In genomic region chr16:88174083-88174721, GRCm38 (mm10) we compare ENCODE assay signal across 11 mouse cellular contexts.
A peak's percentile ranks its signal among the peaks of the same experiment; 100 is the strongest.
DNase-seq lines count a peak whose midpoint lies in the region; ATAC-seq and TF ChIP-seq lines count a peak whose summit lies in the region.
"Had no signal": no experiment of that assay in that cellular context is flagged by ENCODE, and none has a peak within 500 bp of the region (broad histone marks: within the 10 kb centered on the region; RNA-seq: fewer than 3 reads in every experiment).

No protein-coding gene starts in this region.

- H3K9ac ChIP-seq in midbrain, embryonic 13.5 days (replicated peaks), result no peak overlapping the region
- H3K9ac ChIP-seq in midbrain, embryonic 11.5 days (ENCODE audit: low read length), result no peak overlapping the region
- no peak overlapping the region; the same call in 1 of the 2 replicates for H3K9ac ChIP-seq in forebrain, postnatal 0 days
- H3K9ac ChIP-seq in liver, embryonic 12.5 days, result no peak overlapping the region
- H3K9ac ChIP-seq: embryonic facial prominence, embryonic 13.5 days had no signal

- H3K4me3 ChIP-seq in midbrain, embryonic 13.5 days (replicated peaks), result no peak overlapping the region
- H3K4me3 ChIP-seq in midbrain, embryonic 11.5 days (ENCODE audit: low read depth, low read length), result no peak overlapping the region
- H3K4me3 ChIP-seq in forebrain, postnatal 0 days (ENCODE audit: low read depth, low read length), result no peak overlapping the region
- no peak overlapping the region for H3K4me3 ChIP-seq in liver, embryonic 12.5 days
- H3K4me3 ChIP-seq: embryonic facial prominence, embryonic 13.5 days; megakaryocyte, embryonic 14.5 days had no signal

- 0 out of 2 replicates have a peak, but pooled peaks have one; percentile 54 for ATAC-seq in midbrain, embryonic 13.5 days
- no peak for ATAC-seq in midbrain, embryonic 11.5 days (ENCODE audit: low FRiP score)
- ATAC-seq in forebrain, postnatal 0 days, result peak; percentile 85
- ATAC-seq in liver, embryonic 12.5 days, result no peak

- peaks cover 6% of the 10 kb centered on the region for H3K4me1 ChIP-seq in midbrain, embryonic 13.5 days (replicated peaks)
- H3K4me1 ChIP-seq in midbrain, embryonic 11.5 days (ENCODE audit: control insufficient read depth, insufficient read depth, low read length), result no peaks in the 10 kb centered on the region
- H3K4me1 ChIP-seq in forebrain, postnatal 0 days (ENCODE audit: insufficient read depth), result no peaks in the 10 kb centered on the region
- no peaks in the 10 kb centered on the region for H3K4me1 ChIP-seq in liver, embryonic 12.5 days
- H3K4me1 ChIP-seq: embryonic facial prominence, embryonic 13.5 days; megakaryocyte, embryonic 14.5 days had no signal

- DNase-seq in midbrain, embryonic 11.5 days (ENCODE audit: low spot score, missing footprints), result no peak
- peak; percentile 81 for DNase-seq in forebrain, postnatal 0 days
- DNase-seq in layer of hippocampus, postnatal 25 days (ENCODE audit: extremely low spot score in 1 of 2, low spot score in 1 of 2), result peak; percentile 22 to 46
- DNase-seq in right cerebral cortex, postnatal 14 days, result peak; percentile 10
- no peak for DNase-seq in adipocyte (ENCODE audit: low spot score)
- no peak for DNase-seq in spleen, postnatal 10 days (ENCODE audit: low spot score in 2 of 2)
- DNase-seq: adrenal gland, postnatal 14 days had no signal

- H3K4me2 ChIP-seq in midbrain, embryonic 13.5 days (replicated peaks), result no peak overlapping the region
- H3K4me2 ChIP-seq in midbrain, embryonic 11.5 days, result no peak overlapping the region
- peak overlapping the region; percentile 14; the same call in 1 of the 2 replicates for H3K4me2 ChIP-seq in forebrain, postnatal 0 days (ENCODE audit: low read depth)
- H3K4me2 ChIP-seq in liver, embryonic 12.5 days, result no peak overlapping the region
- H3K4me2 ChIP-seq: embryonic facial prominence, embryonic 13.5 days had no signal

- H3K27me3 ChIP-seq in midbrain, embryonic 13.5 days, result no peaks in the 10 kb centered on the region
- H3K27me3 ChIP-seq in midbrain, embryonic 11.5 days (ENCODE audit: control insufficient read depth, insufficient read depth, low read length), result no peaks in the 10 kb centered on the region
- H3K27me3 ChIP-seq in forebrain, postnatal 0 days (ENCODE audit: insufficient read depth, low read length), result no peaks in the 10 kb centered on the region; the same call in 1 of the 2 replicates
- H3K27me3 ChIP-seq in liver, embryonic 12.5 days (replicated peaks), result no peaks in the 10 kb centered on the region
- H3K27me3 ChIP-seq: embryonic facial prominence, embryonic 13.5 days; megakaryocyte, embryonic 14.5 days had no signal

- H3K27ac ChIP-seq in midbrain, embryonic 13.5 days, result no peak overlapping the region
- H3K27ac ChIP-seq in midbrain, embryonic 11.5 days (ENCODE audit: low read depth, low read length), result no peak overlapping the region
- no peak overlapping the region for H3K27ac ChIP-seq in forebrain, postnatal 0 days (ENCODE audit: low read depth, low read length)
- H3K27ac ChIP-seq in liver, embryonic 12.5 days, result no peak overlapping the region
- H3K27ac ChIP-seq: embryonic facial prominence, embryonic 13.5 days had no signal

- 70% methylated on average over 9 of the region's 9 CpGs for WGBS in midbrain, embryonic 13.5 days
- WGBS in midbrain, embryonic 11.5 days, result 90% methylated on average over 9 of the region's 9 CpGs
- 20% methylated on average over 9 of the region's 9 CpGs for WGBS in forebrain, postnatal 0 days
- WGBS in liver, embryonic 12.5 days (ENCODE audit: insufficient replicate concordance), result 72% methylated on average over 9 of the region's 9 CpGs

- no peak for TF ChIP-seq CTCF in forebrain, postnatal 0 days (IDR thresholded peaks at IDR 0.05; ENCODE audit: low read depth)

- no peaks in the 10 kb centered on the region for H3K36me3 ChIP-seq in midbrain, embryonic 13.5 days
- H3K36me3 ChIP-seq in midbrain, embryonic 11.5 days (ENCODE audit: control insufficient read depth, insufficient read depth, low read length), result no peaks in the 10 kb centered on the region
- no peaks in the 10 kb centered on the region for H3K36me3 ChIP-seq in forebrain, postnatal 0 days (ENCODE audit: insufficient read depth)
- H3K36me3 ChIP-seq in liver, embryonic 12.5 days, result no peaks in the 10 kb centered on the region
- H3K36me3 ChIP-seq: embryonic facial prominence, embryonic 13.5 days had no signal

- H3K9me3 ChIP-seq in midbrain, embryonic 13.5 days, result no peaks in the 10 kb centered on the region
- H3K9me3 ChIP-seq in midbrain, embryonic 11.5 days (ENCODE audit: control insufficient read depth, low read length), result no peaks in the 10 kb centered on the region
- H3K9me3 ChIP-seq in forebrain, postnatal 0 days (ENCODE audit: low read length), result no peaks in the 10 kb centered on the region
- H3K9me3 ChIP-seq in liver, embryonic 12.5 days (replicated peaks), result no peaks in the 10 kb centered on the region
- H3K9me3 ChIP-seq: embryonic facial prominence, embryonic 13.5 days; megakaryocyte, embryonic 14.5 days had no signal

Comparison
In these comparisons a context has a peak if more than half of its experiments do, and no peak if none do; other contexts are left out.
1. ATAC-seq: peak in midbrain, embryonic 13.5 days (single experiment) and forebrain, postnatal 0 days (single experiment); none in midbrain, embryonic 11.5 days (single experiment) and liver, embryonic 12.5 days (single experiment).
2. DNase-seq: peak in forebrain, postnatal 0 days (single experiment), layer of hippocampus, postnatal 25 days (2 of 2) and right cerebral cortex, postnatal 14 days (single experiment); none in midbrain, embryonic 11.5 days (single experiment), adipocyte (single experiment) and spleen, postnatal 10 days (0 of 2).